Mouse (Mus musculus) spleen, adult 2 months (tissue): ENCODE measurements around the gene Acss1. TPM values are rescaled to one million over a fixed set of nuclear protein-coding genes. Genes with fewer than 3 reads are reported as not detected.
A peak's percentile ranks its signal among the peaks of the same experiment; 100 is the strongest.

Experiments
- DNase-seq, 2 experiments: peaks; one replicate each; pipeline versions ENCODE4 v3.0.0 to v3.0.0-alpha.2; 2012 to 2021; ENCODE audit warnings: low spot score in 2 of 2, low read depth in 1 of 2
- H3K27ac ChIP-seq: fragments of 200-500 bp; 2 replicates; pipeline ENCODE4 v1.5.1; 2012; ENCODE audit warnings: low read length, inconsistent platforms; ENCODE audit not compliant: insufficient read depth
- H3K27me3 ChIP-seq: fragments of 200-500 bp; 2 replicates; pipeline ENCODE4 v1.6.1; 2012; ENCODE audit warnings: mild to moderate bottlenecking, moderate library complexity, low read length, inconsistent platforms; ENCODE audit not compliant: control insufficient read depth, insufficient read depth
- H3K36me3 ChIP-seq: fragments of 200-500 bp; 2 replicates; pipeline ENCODE4 v1.6.1; 2012; ENCODE audit warnings: mild to moderate bottlenecking, low read length, inconsistent platforms; ENCODE audit not compliant: control insufficient read depth, insufficient read depth
- H3K4me1 ChIP-seq: fragments of 200-500 bp; 2 replicates; pipeline ENCODE4 v1.6.1; 2011; ENCODE audit warnings: inconsistent platforms; ENCODE audit not compliant: control insufficient read depth, insufficient read depth, insufficient read length
- H3K4me3 ChIP-seq: fragments of 200-500 bp; 2 replicates; pipeline ENCODE4 v1.5.1; 2011; ENCODE audit warnings: mild to moderate bottlenecking, inconsistent platforms; ENCODE audit not compliant: insufficient read depth, insufficient read length; ENCODE audit errors: extremely low read depth
- CTCF ChIP-seq: fragments of 200-500 bp; IDR thresholded peaks from 2 replicates; pipeline ENCODE4 v1.5.1; 2011; ENCODE audit warnings: mild to moderate bottlenecking, inconsistent platforms; ENCODE audit not compliant: insufficient read depth, insufficient read length, insufficient replicate concordance; ENCODE audit errors: extremely low read depth
- POLR2A ChIP-seq: fragments of 200-500 bp; IDR thresholded peaks from 2 replicates; pipeline ENCODE4 v1.6.1; 2011; ENCODE audit warnings: low read depth, low read length, inconsistent platforms
- WGBS: fragments of 180-500 bp; shearing (Covaris S2); methylation state at CpG from one replicate; pipeline ENCODE4 v1.1.7; 2018; 5-methylcytosine and 5-hydroxymethylcytosine counted together
- polyA plus RNA-seq: library from polyadenylated mRNA; depleted of rRNA; stranded (reverse); fragments of >200 nt; gene quantifications from 2 replicates; pipeline ENCODE4 v1.2.3, GENCODE M21; 2012; rRNA removed

Acss1 gene
- 76.7 and 121 TPM in 2 replicates for polyA plus RNA-seq

- WGBS: 1% methylated on average over 61 of the region's 61 CpGs
- Histone ChIP-seq H3K27me3 (no peaks in the 10 kb centered on the region), H3K4me1 (peaks cover 45% of the 10 kb centered on the region; the same call in 1 of the 2 replicates), H3K27ac (peak within 1 kb of the TSS; percentile 97), H3K4me3 (peak within 1 kb of the TSS; percentile 90), H3K36me3 (no peaks in the 10 kb centered on the region)
- DNase-seq: peak in 1 of 2 experiments; percentile 75
- peak; percentile 46 for TF ChIP-seq POLR2A
- TF ChIP-seq CTCF: no peak
Observed at GRCm38 (mm10) chr2:150667820-150668766, at the start of gene Acss1. TSS of gene Acss1 (minus strand) at chr2:150668500.

- no peaks in the 10 kb centered on the region for H3K4me1 ChIP-seq
- 80% methylated on average over 4 of the region's 4 CpGs for WGBS
- TF ChIP-seq CTCF: no peak
- TF ChIP-seq POLR2A: no peak
- H3K27ac ChIP-seq: no peak overlapping the region
- H3K36me3 ChIP-seq: no peaks in the 10 kb centered on the region
- DNase-seq: no peak
- no peak overlapping the region for H3K4me3 ChIP-seq
- no peaks in the 10 kb centered on the region for H3K27me3 ChIP-seq
Observed at GRCm38 (mm10) chr2:150712167-150712674, 43.9 kb upstream of the Acss1 start.

DNA sequence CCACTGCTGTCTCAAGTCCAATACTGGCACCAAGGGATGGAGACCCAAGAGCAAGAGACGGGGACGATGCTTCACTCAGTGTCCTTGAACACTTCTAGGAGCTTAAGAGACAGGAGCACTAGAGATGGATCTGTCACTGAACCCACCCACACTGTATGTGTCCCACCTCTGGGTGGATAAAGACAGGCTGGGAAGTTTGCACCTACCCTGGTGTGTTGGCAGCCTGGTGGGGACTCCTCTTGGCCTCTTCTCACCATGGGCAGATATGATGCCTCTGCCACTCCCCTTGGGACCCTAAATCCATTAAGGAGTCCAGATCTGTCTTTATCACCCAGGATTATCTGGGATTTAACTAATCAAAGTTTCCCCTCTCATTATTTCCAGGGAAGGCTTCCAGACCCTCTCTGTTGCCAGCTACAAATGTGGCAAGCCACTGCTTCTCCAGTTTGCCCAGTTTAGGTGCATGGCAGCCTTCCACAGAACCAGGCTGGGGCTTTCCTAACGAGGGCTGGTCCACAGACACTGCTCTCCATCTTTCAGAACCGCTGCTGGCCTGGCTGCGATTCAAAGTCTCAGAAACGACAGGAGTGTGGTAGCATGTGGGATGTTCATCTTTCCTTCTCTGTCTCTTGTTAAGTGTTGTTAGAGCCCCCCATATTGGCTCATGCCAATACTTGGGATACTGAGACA is 23.3 kb upstream of the Acss1 start:
- H3K27me3 ChIP-seq: peaks cover 14% of the 10 kb centered on the region
- no peaks in the 10 kb centered on the region for H3K36me3 ChIP-seq
- 70% methylated on average over 6 of the region's 6 CpGs for WGBS
- DNase-seq: no peak
- H3K4me1 ChIP-seq: no peaks in the 10 kb centered on the region
- TF ChIP-seq POLR2A (no peak), CTCF (no peak)
- no peak overlapping the region for H3K4me3 ChIP-seq
- no peak overlapping the region for H3K27ac ChIP-seq

DNA sequence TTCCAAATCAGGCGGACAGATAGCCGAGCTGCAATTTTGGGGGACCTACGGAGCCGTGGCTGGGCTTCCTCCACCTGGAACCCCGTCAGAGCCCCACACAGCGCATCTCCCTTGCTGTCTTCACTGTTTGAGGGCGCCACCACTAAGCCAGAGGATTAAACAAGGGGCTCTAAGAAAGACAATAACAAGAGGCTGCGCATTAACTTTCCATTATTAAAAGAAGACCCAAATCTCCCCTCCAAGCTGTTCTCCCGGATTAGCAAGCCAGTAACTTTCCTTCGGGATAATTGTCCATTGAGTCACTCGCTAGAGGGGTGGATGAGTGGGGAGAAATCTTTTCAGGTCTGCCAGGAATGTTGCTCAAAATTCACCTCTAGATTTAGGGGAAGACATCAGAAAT is 21.9 kb upstream of the Acss1 start:
- H3K4me3 ChIP-seq: no peak overlapping the region
- H3K36me3 ChIP-seq: no peaks in the 10 kb centered on the region
- WGBS: 9% methylated on average over 11 of the region's 11 CpGs
- peaks cover 14% of the 10 kb centered on the region for H3K27me3 ChIP-seq
- no peaks in the 10 kb centered on the region for H3K4me1 ChIP-seq
- TF ChIP-seq CTCF (no peak), POLR2A (no peak)
- H3K27ac ChIP-seq: no peak overlapping the region
- DNase-seq: no peak

- 48% methylated on average over 16 of the region's 16 CpGs for WGBS
- no peak within 1 kb of the TSS for H3K27ac ChIP-seq
- H3K27me3 ChIP-seq: peaks cover 14% of the 10 kb centered on the region
- H3K36me3 ChIP-seq: no peaks in the 10 kb centered on the region
- DNase-seq: no peak
- H3K4me1 ChIP-seq: no peaks in the 10 kb centered on the region
- no peak within 1 kb of the TSS for H3K4me3 ChIP-seq
- no peak for TF ChIP-seq POLR2A
- no peak for TF ChIP-seq CTCF
Observed at GRCm38 (mm10) chr2:150689223-150689800, 21.0 kb upstream of the Acss1 start, which contains the start of gene Vsx1. TSS of gene Vsx1 (minus strand) at chr2:150689360.

GRCm38 (mm10) chr2:150688541-150689186 is 20.4 kb upstream of the Acss1 start:
- H3K4me3 ChIP-seq: no peak overlapping the region
- H3K27me3 ChIP-seq: peaks cover 14% of the 10 kb centered on the region
- WGBS: 3% methylated on average over 44 of the region's 44 CpGs
- DNase-seq: no peak
- no peaks in the 10 kb centered on the region for H3K4me1 ChIP-seq
- H3K27ac ChIP-seq: no peak overlapping the region
- no peak for TF ChIP-seq POLR2A
- no peak for TF ChIP-seq CTCF
- H3K36me3 ChIP-seq: no peaks in the 10 kb centered on the region
